Mouse (Mus musculus): ENCODE data around the gene Glb1. TPM values are rescaled to one million over a fixed set of nuclear protein-coding genes. Genes with fewer than 3 reads are reported as not detected.
A peak's percentile ranks its signal among the peaks of the same experiment; 100 is the strongest.
"Not testable (repeated sequence)": the region's sequence is repeated elsewhere in the genome, so short reads cannot be mapped to it uniquely, and the experiment has no call there.

Glb1 gene
- polyA plus RNA-seq, 1 experiment: 39.6 TPM

GRCm38 (mm10) chr9:114390749-114391075 is 10.2 kb upstream of the Glb1 start:
- WGBS: 2% methylated on average over 10 of the region's 10 CpGs
- no peak for DNase-seq (ENCODE audit: low read depth, low spot score)

- 40% methylated on average over 6 of the region's 6 CpGs for WGBS
- not testable (repeated sequence) for DNase-seq (ENCODE audit: low read depth, low spot score)
Measured at GRCm38 (mm10) chr9:114394136-114394535, 6.7 kb upstream of the Glb1 start.

GRCm38 (mm10) chr9:114394677-114395076 is 6.2 kb upstream of the Glb1 start:
- no peak for DNase-seq (ENCODE audit: low read depth, low spot score)
- 78% methylated on average over 8 of the region's 8 CpGs for WGBS

GRCm38 (mm10) chr9:114395258-114395657 is 5.6 kb upstream of the Glb1 start:
- 36% methylated on average over 4 of the region's 4 CpGs for WGBS
- peak; percentile 42 for DNase-seq (ENCODE audit: low read depth, low spot score)

- no peak for DNase-seq (ENCODE audit: low read depth, low spot score)
- WGBS: 90% methylated on average over 12 of the region's 12 CpGs
Measured at GRCm38 (mm10) chr9:114399680-114400079, 1.2 kb upstream of the Glb1 start.

GRCm38 (mm10) chr9:114400588-114400948 is 308 bp upstream of the Glb1 start:
- WGBS: 5% methylated on average over 5 of the region's 5 CpGs
- no peak for DNase-seq (ENCODE audit: low read depth, low spot score)

- WGBS: under 1% methylated on average over 16 of the region's 16 CpGs
- DNase-seq (ENCODE audit: low read depth, low spot score): peak; percentile 42
Measured at GRCm38 (mm10) chr9:114401685-114402080, 807 bp downstream of the Glb1 start.

GRCm38 (mm10) chr9:114407676-114408075 is 6.8 kb downstream of the Glb1 start:
- 97% methylated on average over 2 of the region's 2 CpGs for WGBS
- DNase-seq (ENCODE audit: low read depth, low spot score): no peak

GRCm38 (mm10) chr9:114410313-114410862 is 9.5 kb downstream of the Glb1 start:
- WGBS: 94% methylated on average over 11 of the region's 11 CpGs
- no peak for DNase-seq (ENCODE audit: low read depth, low spot score)

- no peak for DNase-seq (ENCODE audit: low read depth, low spot score)
- WGBS: 89% methylated on average over 5 of the region's 5 CpGs
Measured at GRCm38 (mm10) chr9:114411295-114411694, 10.4 kb downstream of the Glb1 start.

- DNase-seq (ENCODE audit: low read depth, low spot score): no peak
- WGBS: 83% methylated on average over 9 of the region's 9 CpGs
Measured at GRCm38 (mm10) chr9:114412406-114412805, 11.5 kb downstream of the Glb1 start.

- no peak for DNase-seq (ENCODE audit: low read depth, low spot score)
- WGBS: 72% methylated on average over 12 of the region's 12 CpGs
Measured at GRCm38 (mm10) chr9:114413866-114414265, 13.0 kb downstream of the Glb1 start.

- peak; percentile 32 for DNase-seq (ENCODE audit: low read depth, low spot score)
- 46% methylated on average over 11 of the region's 11 CpGs for WGBS
Measured at GRCm38 (mm10) chr9:114415701-114416100, 14.8 kb downstream of the Glb1 start.

- 54% methylated on average over 21 of the region's 21 CpGs for WGBS
- peak; percentile 39 for DNase-seq (ENCODE audit: low read depth, low spot score)
Measured at GRCm38 (mm10) chr9:114416646-114417517, 16.0 kb downstream of the Glb1 start.

GRCm38 (mm10) chr9:114418187-114418586 is 17.3 kb downstream of the Glb1 start:
- WGBS: 78% methylated on average over 7 of the region's 7 CpGs
- no peak for DNase-seq (ENCODE audit: low read depth, low spot score)

- DNase-seq (ENCODE audit: low read depth, low spot score): no peak
- 89% methylated on average over 8 of the region's 8 CpGs for WGBS
Measured at GRCm38 (mm10) chr9:114420443-114420842, 19.6 kb downstream of the Glb1 start.

- WGBS: 77% methylated on average over 3 of the region's 3 CpGs
- DNase-seq (ENCODE audit: low read depth, low spot score): no peak
Measured at GRCm38 (mm10) chr9:114421045-114421444, 20.2 kb downstream of the Glb1 start.

- 92% methylated on average over 7 of the region's 7 CpGs for WGBS
Measured at GRCm38 (mm10) chr9:114421797-114422196, 20.9 kb downstream of the Glb1 start.

GRCm38 (mm10) chr9:114425576-114425975 is 24.7 kb downstream of the Glb1 start:
- no peak for DNase-seq (ENCODE audit: low read depth, low spot score)
- WGBS: 95% methylated on average over 5 of the region's 5 CpGs

More at GRCm38 (mm10) chr9:114421797-114422196, 20.9 kb downstream of the Glb1 start:
- no peak for DNase-seq (ENCODE audit: low read depth, low spot score)

GRCm38 (mm10) chr9:114426201-114426600 is 25.3 kb downstream of the Glb1 start:
- 87% methylated on average over 5 of the region's 5 CpGs for whole genome bisulfite sequencing
- DNase-seq (ENCODE audit: low read depth, low spot score): no peak

GRCm38 (mm10) chr9:114427425-114427824 is 26.5 kb downstream of the Glb1 start:
- 92% methylated on average over 8 of the region's 8 CpGs for WGBS
- no peak for DNase-seq (ENCODE audit: low read depth, low spot score)

Data from large intestine, adult 2 months (tissue).